Mouse (Mus musculus) heart, embryonic 16.5 days (tissue): ENCODE measurements at regions not wholly inside any gene's neighbourhood (a gene's known extent, or its start where the extent isn't known, plus 50 kb on each side); places are given as distances from the start of the nearest gene placed in this dataset.
A peak's percentile ranks its signal among the peaks of the same experiment; 100 is the strongest.

ENCODE experiments used
- ATAC-seq: fragments of 200-750 bp; cut with Nextera tagmentation; replicated peaks from 2 replicates; pipeline ENCODE4 v1.8.0; 2017; ENCODE audit warnings: moderate number of reproducible peaks; ENCODE audit not compliant: insufficient read depth, low FRiP score; ENCODE audit errors: extremely low read depth
- H3K27ac ChIP-seq: fragments of 300-500 bp; sonication (generic); 2 replicates; pipeline ENCODE4 v1.5.1; 2014; ENCODE audit warnings: mild to moderate bottlenecking, low read length, control low read depth, moderate library complexity
- H3K27me3 ChIP-seq: fragments of 300-500 bp; sonication (generic); 2 replicates; pipeline ENCODE4 v1.6.1; 2014; ENCODE audit warnings: low read length, mixed read lengths; ENCODE audit not compliant: control insufficient read depth, insufficient read depth
- H3K36me3 ChIP-seq: fragments of 300-500 bp; sonication (generic); 2 replicates; pipeline ENCODE4 v1.6.1; 2014; ENCODE audit not compliant: control insufficient read depth, insufficient read depth
- H3K4me1 ChIP-seq: fragments of 300-500 bp; sonication (generic); 2 replicates; pipeline ENCODE4 v1.6.1; 2014; ENCODE audit warnings: low read length, mixed read lengths; ENCODE audit not compliant: control insufficient read depth, insufficient read depth
- H3K4me2 ChIP-seq: fragments of 300-500 bp; sonication (generic); 2 replicates; pipeline ENCODE4 v1.6.1; 2014; ENCODE audit warnings: low read depth, mild to moderate bottlenecking, control low read depth, low read length
- H3K4me3 ChIP-seq: fragments of 300-500 bp; sonication (generic); 2 replicates; pipeline ENCODE4 v1.5.1; 2014; ENCODE audit warnings: mild to moderate bottlenecking, control low read depth, low read length
- H3K9ac ChIP-seq: fragments of 300-500 bp; sonication (generic); 2 replicates; pipeline ENCODE4 v1.6.1; 2014; ENCODE audit warnings: low read length, control low read depth
- H3K9me3 ChIP-seq: fragments of 300-500 bp; sonication (generic); replicated peaks from 2 replicates; pipeline ENCODE4 v1.6.1; 2016; ENCODE audit warnings: low read length; ENCODE audit not compliant: control insufficient read depth
- WGBS: fragments of 180-500 bp; shearing (Covaris S2); extraction: QIAGEN DNeasy Blood & Tissue Kit; methylation state at CpG from one replicate; pipeline ENCODE4 v1.1.7; 2014; 5-methylcytosine and 5-hydroxymethylcytosine counted together

DNA sequence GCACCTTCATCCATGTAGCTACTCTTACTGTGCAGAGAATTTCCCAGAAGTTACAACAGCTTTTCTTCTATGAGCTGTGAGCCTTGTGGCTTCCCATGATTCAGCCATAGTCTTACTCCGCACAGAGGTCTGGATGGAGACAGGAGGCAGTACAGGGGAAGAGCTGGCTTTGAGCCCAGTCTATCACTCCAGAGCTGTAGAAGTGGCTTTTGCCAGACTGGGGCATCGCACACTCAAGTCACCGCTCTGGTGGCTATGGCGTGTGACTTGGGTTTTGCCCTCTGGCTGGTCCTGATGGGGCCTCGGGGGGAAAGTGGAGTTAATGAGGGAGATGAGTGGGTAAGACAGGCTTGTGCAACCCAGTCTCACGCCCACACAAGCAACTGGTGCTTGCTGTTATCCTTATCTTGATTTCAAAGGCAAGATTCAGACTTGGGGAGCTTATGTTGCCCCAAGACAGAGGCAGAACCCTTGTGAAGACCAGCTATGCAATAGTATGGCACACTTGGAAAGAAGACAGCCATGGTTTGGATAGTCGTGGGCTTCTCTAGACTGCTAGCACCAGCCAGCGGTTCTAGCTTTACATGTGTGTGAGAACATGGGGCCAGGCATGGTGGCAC lies 81.7 kb upstream of the Zfp217 start:
- Histone ChIP-seq H3K27ac (no peak overlapping the region), H3K27me3 (no peaks in the 10 kb centered on the region), H3K9me3 (no peaks in the 10 kb centered on the region), H3K4me1 (peaks cover 2% of the 10 kb centered on the region; the same call in 1 of the 2 replicates), H3K4me3 (no peak overlapping the region), H3K36me3 (no peaks in the 10 kb centered on the region), H3K4me2 (no peak overlapping the region), H3K9ac (no peak overlapping the region)
- peak; percentile 60; the same call in 1 of the 2 replicates for ATAC-seq
- 56% methylated on average over 8 of the region's 8 CpGs for WGBS

DNA sequence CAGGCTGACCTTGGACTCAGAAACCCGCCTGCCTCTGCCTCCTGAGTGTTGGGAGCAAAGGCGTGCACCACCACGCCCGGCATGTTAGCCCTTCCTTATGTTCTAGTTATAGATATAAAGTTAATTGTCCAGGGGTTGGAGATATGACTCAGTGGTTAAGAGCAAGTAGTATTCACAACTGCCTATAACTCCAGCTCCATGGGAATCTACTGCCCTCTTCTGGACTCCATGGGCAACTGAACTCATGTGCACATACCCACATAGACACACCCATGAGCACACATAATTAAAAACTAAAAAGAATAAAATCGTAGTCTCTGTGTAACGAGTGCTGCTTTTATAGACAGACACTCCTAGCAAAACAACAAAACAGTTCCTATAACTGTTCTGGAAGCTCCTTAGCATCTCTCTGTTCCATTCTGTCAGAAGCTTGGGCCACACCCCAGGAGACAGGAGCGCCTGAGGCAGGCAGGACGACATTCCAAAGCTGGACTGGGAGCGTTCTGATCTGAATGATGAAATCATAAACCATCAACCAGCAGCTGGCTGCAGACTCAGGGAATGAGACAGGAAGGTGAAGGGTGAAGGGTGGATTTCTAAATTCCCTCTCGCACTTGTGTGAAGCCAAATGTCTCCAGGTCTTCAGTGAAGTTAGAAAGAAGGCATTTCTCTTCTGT lies 80.6 kb upstream of the Zfp217 start:
- 84% methylated on average over 10 of the region's 10 CpGs for WGBS
- Histone ChIP-seq H3K4me2 (no peak overlapping the region), H3K9me3 (no peaks in the 10 kb centered on the region), H3K27me3 (no peaks in the 10 kb centered on the region), H3K4me1 (peaks cover 3% of the 10 kb centered on the region; the same call in 1 of the 2 replicates), H3K9ac (no peak overlapping the region), H3K36me3 (no peaks in the 10 kb centered on the region), H3K4me3 (no peak overlapping the region), H3K27ac (no peak overlapping the region)
- ATAC-seq = no peak

DNA sequence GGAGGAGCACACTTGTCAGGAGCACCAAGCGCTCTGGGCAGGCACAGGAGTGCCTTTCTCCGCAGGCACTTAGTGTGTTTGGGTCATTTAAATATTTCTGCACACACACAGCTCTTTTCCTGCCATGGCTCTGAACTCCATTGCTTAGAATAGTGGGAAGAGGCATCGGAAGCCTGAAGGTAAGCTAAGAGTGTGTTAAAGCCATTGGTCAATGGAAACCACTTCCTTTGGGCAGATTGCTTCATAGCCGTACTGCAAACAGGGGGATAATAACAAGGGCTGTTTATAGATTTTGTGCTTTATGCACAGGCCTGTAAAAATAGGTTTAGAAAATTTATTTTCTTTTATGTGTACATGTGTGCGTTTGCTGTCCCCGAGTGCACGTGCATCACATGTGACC lies 76.0 kb upstream of the Zfp217 start:
- no peak for ATAC-seq
- H3K27ac ChIP-seq = no peak overlapping the region
- 78% methylated on average over 7 of the region's 7 CpGs for WGBS

DNA sequence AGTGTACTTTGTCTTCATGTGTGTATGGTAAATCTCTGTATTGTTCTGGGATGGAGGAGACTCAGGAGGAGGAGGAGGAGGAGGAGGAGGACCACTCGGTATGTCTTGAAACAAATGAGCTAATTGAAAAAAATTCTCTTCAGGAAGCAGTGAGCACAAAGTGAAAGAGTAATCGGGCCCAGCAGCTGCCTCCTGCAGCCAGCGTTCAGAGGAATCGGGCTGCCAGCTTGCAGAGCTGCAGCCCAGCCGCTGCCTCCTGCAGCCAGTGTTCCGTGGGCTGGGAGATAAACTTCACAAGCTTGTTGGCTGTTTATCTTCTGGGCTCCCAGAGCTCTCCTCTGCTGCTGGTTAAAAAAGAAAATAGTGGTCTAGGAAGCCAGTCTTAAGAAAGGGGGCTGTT lies 74.9 kb upstream of the Zfp217 start:
- H3K27ac ChIP-seq = peak overlapping the region; percentile 67
- H3K4me1 ChIP-seq = peaks cover 42% of the 10 kb centered on the region
- WGBS = 2% methylated on average over 6 of the region's 6 CpGs
- H3K36me3 ChIP-seq = no peaks in the 10 kb centered on the region
- peak overlapping the region; percentile 19; the same call in 1 of the 2 replicates for H3K4me3 ChIP-seq
- H3K27me3 ChIP-seq = no peaks in the 10 kb centered on the region
- ATAC-seq = no peak
- H3K9me3 ChIP-seq = no peaks in the 10 kb centered on the region
- peak overlapping the region; percentile 55 for H3K4me2 ChIP-seq
- peak overlapping the region; percentile 16; the same call in 1 of the 2 replicates for H3K9ac ChIP-seq

More for the DNA sequence above, 76.0 kb upstream of the Zfp217 start:
- Histone ChIP-seq H3K36me3 (no peaks in the 10 kb centered on the region), H3K4me2 (no peak overlapping the region), H3K9me3 (no peaks in the 10 kb centered on the region), H3K27me3 (no peaks in the 10 kb centered on the region), H3K4me3 (no peak overlapping the region), H3K4me1 (peaks cover 32% of the 10 kb centered on the region), H3K9ac (no peak overlapping the region)

DNA sequence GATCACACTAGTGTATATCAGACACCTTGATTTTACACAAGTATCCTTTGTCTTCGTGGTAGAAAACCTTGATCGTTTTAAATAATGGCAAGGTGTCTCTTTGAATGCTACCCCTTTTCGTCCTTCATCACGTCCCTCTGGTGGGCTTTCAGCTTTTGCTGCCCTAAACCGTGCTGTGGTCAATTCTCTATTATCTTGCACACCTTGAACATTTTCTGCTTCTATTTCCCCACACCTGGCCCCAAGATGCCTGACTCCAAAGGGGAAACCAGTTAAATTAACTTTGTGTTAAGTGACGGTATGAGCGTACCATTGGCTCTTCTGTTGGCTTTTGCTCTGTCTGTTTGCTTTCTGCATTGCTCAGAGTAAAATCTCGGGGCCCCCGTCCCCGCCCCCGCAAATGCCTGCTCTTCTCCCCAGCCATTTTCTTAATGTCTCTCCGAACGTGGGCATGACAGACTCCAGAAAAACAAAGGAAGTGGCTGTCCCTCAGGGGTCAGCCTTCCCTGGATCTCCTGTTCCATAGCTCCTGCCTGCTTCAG lies 74.2 kb upstream of the Zfp217 start:
- H3K36me3 ChIP-seq = no peaks in the 10 kb centered on the region
- H3K27me3 ChIP-seq = no peaks in the 10 kb centered on the region
- peak overlapping the region; percentile 9; the same call in 1 of the 2 replicates for H3K4me3 ChIP-seq
- no peaks in the 10 kb centered on the region for H3K9me3 ChIP-seq
- H3K4me1 ChIP-seq = peaks cover 42% of the 10 kb centered on the region
- H3K27ac ChIP-seq = peak overlapping the region; percentile 67
- no peak for ATAC-seq
- peak overlapping the region; percentile 2 for H3K9ac ChIP-seq
- 18% methylated on average over 13 of the region's 13 CpGs for WGBS
- peak overlapping the region; percentile 55 for H3K4me2 ChIP-seq

DNA sequence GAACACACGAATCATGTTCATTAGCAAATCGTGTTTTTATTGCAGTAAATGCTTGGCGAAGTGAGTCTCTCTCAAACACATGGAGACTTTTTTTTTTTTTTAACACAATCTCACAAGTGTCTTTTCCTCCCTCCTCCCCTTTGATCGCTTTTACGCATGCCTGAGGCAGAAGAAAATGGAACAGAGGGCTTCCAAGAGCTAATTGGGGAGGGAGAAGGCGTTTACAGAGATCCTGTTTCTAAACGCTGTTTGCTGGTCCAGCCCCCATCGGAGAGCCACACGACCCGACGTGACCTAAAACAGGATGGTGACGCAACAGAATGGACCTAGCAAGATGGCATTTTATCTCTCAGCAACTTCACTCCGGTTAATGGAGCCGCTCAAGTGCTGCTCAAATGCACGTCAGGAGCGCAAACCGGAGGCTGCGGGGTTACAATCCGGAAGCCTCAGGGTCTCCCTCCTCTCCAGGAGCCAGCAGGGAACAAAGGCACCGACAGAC lies 73.0 kb upstream of the Zfp217 start:
- peak overlapping the region; percentile 60 for H3K9ac ChIP-seq
- H3K36me3 ChIP-seq = no peaks in the 10 kb centered on the region
- WGBS = 1% methylated on average over 20 of the region's 20 CpGs
- H3K4me3 ChIP-seq = peak overlapping the region; percentile 58
- H3K27me3 ChIP-seq = no peaks in the 10 kb centered on the region
- ATAC-seq = peak; percentile 45
- no peaks in the 10 kb centered on the region for H3K9me3 ChIP-seq
- H3K4me2 ChIP-seq = peak overlapping the region; percentile 91
- H3K27ac ChIP-seq = peak overlapping the region; percentile 70
- peaks cover 42% of the 10 kb centered on the region for H3K4me1 ChIP-seq

DNA sequence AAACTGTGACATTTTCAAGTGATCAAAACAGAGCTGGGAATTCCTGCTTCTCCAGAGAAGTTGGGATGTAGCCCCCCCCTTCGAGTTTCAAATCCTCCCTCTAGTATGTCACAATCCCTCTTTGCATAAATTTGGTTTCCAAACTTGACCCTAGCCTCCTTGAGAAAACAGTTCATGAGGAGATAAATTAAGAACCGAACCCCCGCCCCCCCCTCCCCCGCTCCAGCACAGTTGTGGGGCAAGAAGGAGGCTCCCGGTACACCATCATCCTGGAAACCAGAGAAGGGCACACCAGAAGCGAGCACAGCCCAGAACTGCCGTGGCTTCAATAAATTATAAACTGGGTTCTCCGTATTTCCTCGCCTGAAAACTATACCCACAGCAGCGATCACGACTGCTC lies 72.5 kb upstream of the Zfp217 start:
- ATAC-seq = no peak
- Histone ChIP-seq H3K9me3 (no peaks in the 10 kb centered on the region), H3K4me3 (peak overlapping the region; percentile 58), H3K9ac (peak overlapping the region; percentile 60), H3K36me3 (no peaks in the 10 kb centered on the region), H3K4me1 (peaks cover 42% of the 10 kb centered on the region), H3K27ac (peak overlapping the region; percentile 70), H3K27me3 (no peaks in the 10 kb centered on the region), H3K4me2 (peak overlapping the region; percentile 91)
- 2% methylated on average over 11 of the region's 11 CpGs for WGBS

DNA sequence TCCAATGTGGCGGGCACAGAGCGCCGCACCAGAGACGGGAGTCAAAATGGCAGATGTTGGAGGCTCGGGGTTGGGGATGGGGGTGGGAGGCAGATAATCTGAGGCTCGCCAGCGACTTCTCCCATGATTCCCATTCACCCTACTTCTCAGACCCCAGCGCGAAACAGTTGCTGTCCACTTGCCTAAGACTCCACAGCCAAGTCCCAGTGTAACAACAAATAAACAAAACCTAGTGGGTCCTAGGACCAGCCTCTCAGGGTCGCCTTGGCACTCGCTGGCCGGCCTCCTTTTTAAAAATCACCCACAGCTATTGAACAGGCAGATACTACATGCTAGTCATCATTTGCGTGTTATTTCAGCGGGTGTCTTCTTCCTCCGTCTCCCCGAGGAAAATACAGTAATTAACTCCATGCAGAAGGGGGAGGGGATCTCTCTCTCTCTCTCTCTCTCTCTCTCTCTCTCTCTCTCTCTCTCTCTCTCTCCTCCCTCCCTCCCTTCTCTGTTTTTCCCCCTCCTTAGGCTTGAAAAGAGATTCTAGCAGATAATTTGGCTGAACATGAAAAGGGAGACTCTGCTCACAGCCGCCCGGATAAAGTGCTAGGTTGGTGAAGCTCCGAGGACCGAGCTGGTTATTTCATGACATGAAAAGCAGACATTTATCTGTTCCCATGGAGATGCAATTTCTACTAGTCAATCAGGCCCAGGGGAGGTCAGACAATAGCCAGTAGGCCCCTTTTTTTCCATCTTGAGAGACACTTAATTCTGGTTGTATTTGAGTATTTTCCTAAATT lies 71.9 kb upstream of the Zfp217 start:
- H3K4me3 ChIP-seq = peak overlapping the region; percentile 58
- WGBS = 2% methylated on average over 20 of the region's 20 CpGs
- H3K9me3 ChIP-seq = peaks cover 3% of the 10 kb centered on the region
- H3K27me3 ChIP-seq = no peaks in the 10 kb centered on the region
- H3K36me3 ChIP-seq = no peaks in the 10 kb centered on the region
- ATAC-seq = no peak
- peak overlapping the region; percentile 70 for H3K27ac ChIP-seq
- peak overlapping the region; percentile 91 for H3K4me2 ChIP-seq
- peak overlapping the region; percentile 74 for H3K9ac ChIP-seq
- H3K4me1 ChIP-seq = peaks cover 42% of the 10 kb centered on the region
